Mouse (Mus musculus): ENCODE measurements around the gene Stmnd1. TPM values are rescaled to one million over a fixed set of nuclear protein-coding genes. Genes with fewer than 3 reads are reported as not detected.
A peak's percentile ranks its signal among the peaks of the same experiment; 100 is the strongest.
"Not testable (repeated sequence)": the region's sequence is repeated elsewhere in the genome, so short reads cannot be mapped to it uniquely, and the experiment has no call there.

Gene Stmnd1
- polyA plus RNA-seq, 2 experiments: not detected

DNA sequence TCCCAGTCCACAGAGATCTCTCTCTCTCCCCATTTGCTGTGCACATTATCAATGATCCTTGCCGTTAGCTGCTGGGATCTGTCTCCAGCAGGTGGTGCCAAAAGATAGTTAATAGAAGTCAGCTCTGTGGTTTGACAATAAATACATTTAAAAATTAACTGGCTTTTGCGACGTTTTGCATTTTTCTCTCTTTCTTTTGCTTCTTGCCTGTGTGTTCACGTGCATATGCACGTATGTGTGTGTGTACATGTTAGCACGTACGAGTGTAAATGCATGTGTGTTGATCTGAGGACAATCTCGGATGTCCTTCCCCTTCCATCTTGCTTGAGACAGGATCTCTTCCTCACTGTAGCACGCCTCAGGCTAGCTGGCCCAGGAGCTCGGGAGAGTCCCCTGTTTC lies 37.3 kb downstream of the Stmnd1 start:
- no peak overlapping the region for H3K4me2 ChIP-seq (ENCODE audit: low read depth)
- H3K9me3 ChIP-seq (ENCODE audit: control insufficient read depth, low read length): no peaks in the 10 kb centered on the region
- TF ChIP-seq CTCF (IDR thresholded peaks at IDR 0.05; ENCODE audit: low read depth) (peak; percentile 43; the same call in 1 of the 2 replicates), EP300 (IDR thresholded peaks at IDR 0.05; ENCODE audit: low read depth) (no peak)
- WGBS (ENCODE audit: insufficient replicate concordance): 30% methylated on average over 10 of the region's 10 CpGs
- no peak overlapping the region for H3K4me3 ChIP-seq (ENCODE audit: insufficient read depth in 1 of 2, low read depth in 2 of 2, low read length in 2 of 2)
- no peaks in the 10 kb centered on the region for H3K4me1 ChIP-seq (replicated peaks; ENCODE audit: control insufficient read depth in 2 of 2, insufficient read depth in 2 of 2, low read length in 1 of 2)
- DNase-seq (ENCODE audit: low read depth in 3 of 3, low spot score in 3 of 3) (peak in 1 of 3 experiments; percentile 4), ATAC-seq (ENCODE audit: insufficient read depth) (no peak)
- H3K9ac ChIP-seq (replicated peaks): no peak overlapping the region
- H3K27me3 ChIP-seq (ENCODE audit: control insufficient read depth, insufficient read depth, low read length): no peaks in the 10 kb centered on the region
- no peak overlapping the region for H3K27ac ChIP-seq
- no peaks in the 10 kb centered on the region for H3K36me3 ChIP-seq (replicated peaks; ENCODE audit: control insufficient read depth, insufficient read depth, low read depth)

DNA sequence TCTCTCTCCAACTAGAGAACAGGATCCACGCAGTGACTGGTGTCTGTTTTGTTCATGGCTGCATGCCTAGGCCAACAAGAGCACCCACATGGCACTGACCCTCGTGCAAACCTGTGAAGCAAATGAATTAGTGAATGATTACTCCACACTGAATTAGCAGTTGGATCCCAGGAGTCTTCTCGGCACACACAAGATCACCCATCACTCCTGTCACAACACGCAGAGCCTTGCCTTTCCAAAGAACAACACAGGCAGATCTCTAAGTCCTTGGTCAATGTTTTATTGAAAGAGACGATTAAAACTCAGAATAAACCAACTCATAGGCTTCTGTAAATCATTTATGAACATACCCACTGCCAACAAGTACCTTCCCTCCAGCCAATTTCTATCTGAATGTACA lies 39.7 kb downstream of the Stmnd1 start:
- Histone ChIP-seq H3K4me3 (ENCODE audit: insufficient read depth in 1 of 2, low read depth in 2 of 2, low read length in 2 of 2) (no peak overlapping the region), H3K27ac (no peak overlapping the region), H3K9ac (replicated peaks) (no peak overlapping the region), H3K36me3 (replicated peaks; ENCODE audit: control insufficient read depth, insufficient read depth, low read depth) (no peaks in the 10 kb centered on the region), H3K4me2 (ENCODE audit: low read depth) (no peak overlapping the region), H3K9me3 (ENCODE audit: control insufficient read depth, low read length) (no peaks in the 10 kb centered on the region), H3K27me3 (ENCODE audit: control insufficient read depth, insufficient read depth, low read length) (no peaks in the 10 kb centered on the region), H3K4me1 (replicated peaks; ENCODE audit: control insufficient read depth in 2 of 2, insufficient read depth in 2 of 2, low read length in 1 of 2) (no peaks in the 10 kb centered on the region)
- no peak for TF ChIP-seq EP300 (IDR thresholded peaks at IDR 0.05; ENCODE audit: low read depth)
- ATAC-seq (ENCODE audit: insufficient read depth) (no peak), DNase-seq (ENCODE audit: low read depth in 3 of 3, low spot score in 3 of 3) (no peak)
- 58% methylated on average over 5 of the region's 5 CpGs for WGBS (ENCODE audit: insufficient replicate concordance)

GRCm38 (mm10) chr13:46315165-46315564 lies 41.6 kb downstream of the Stmnd1 start:
- WGBS (ENCODE audit: insufficient replicate concordance): 70% methylated on average over 7 of the region's 7 CpGs
- ATAC-seq (ENCODE audit: insufficient read depth) (no peak), DNase-seq (ENCODE audit: low read depth in 3 of 3, low spot score in 3 of 3) (no peak)
- no peak overlapping the region for H3K4me3 ChIP-seq (ENCODE audit: insufficient read depth in 1 of 2, low read depth in 2 of 2, low read length in 2 of 2)
- no peaks in the 10 kb centered on the region for H3K27me3 ChIP-seq (ENCODE audit: control insufficient read depth, insufficient read depth, low read length)
- no peaks in the 10 kb centered on the region for H3K9me3 ChIP-seq (ENCODE audit: control insufficient read depth, low read length)
- H3K27ac ChIP-seq: no peak overlapping the region
- H3K4me2 ChIP-seq (ENCODE audit: low read depth): no peak overlapping the region
- H3K36me3 ChIP-seq (replicated peaks; ENCODE audit: control insufficient read depth, insufficient read depth, low read depth): no peaks in the 10 kb centered on the region
- TF ChIP-seq CTCF (IDR thresholded peaks at IDR 0.05; ENCODE audit: low read depth): no peak
- no peaks in the 10 kb centered on the region for H3K4me1 ChIP-seq (replicated peaks; ENCODE audit: control insufficient read depth in 2 of 2, insufficient read depth in 2 of 2, low read length in 1 of 2)
- no peak overlapping the region for H3K9ac ChIP-seq (replicated peaks)

GRCm38 (mm10) chr13:46326351-46326985 lies 52.9 kb downstream of the Stmnd1 start:
- Histone ChIP-seq H3K27me3 (ENCODE audit: control insufficient read depth, insufficient read depth, low read length) (no peaks in the 10 kb centered on the region), H3K4me2 (ENCODE audit: low read depth) (no peak overlapping the region), H3K36me3 (replicated peaks; ENCODE audit: control insufficient read depth, insufficient read depth, low read depth) (no peaks in the 10 kb centered on the region), H3K9me3 (ENCODE audit: control insufficient read depth, low read length) (no peaks in the 10 kb centered on the region), H3K9ac (replicated peaks) (no peak overlapping the region), H3K4me3 (ENCODE audit: insufficient read depth in 1 of 2, low read depth in 2 of 2, low read length in 2 of 2) (no peak overlapping the region), H3K4me1 (replicated peaks; ENCODE audit: control insufficient read depth in 2 of 2, insufficient read depth in 2 of 2, low read length in 1 of 2) (no peaks in the 10 kb centered on the region), H3K27ac (no peak overlapping the region)
- 54% methylated on average over 4 of the region's 4 CpGs for WGBS (ENCODE audit: insufficient replicate concordance)
- DNase-seq (ENCODE audit: low read depth in 3 of 3, low spot score in 3 of 3): no peak
- ATAC-seq (ENCODE audit: insufficient read depth): no peak
- TF ChIP-seq EP300 (IDR thresholded peaks at IDR 0.05; ENCODE audit: low read depth): no peak
- no peak for TF ChIP-seq CTCF (IDR thresholded peaks at IDR 0.05; ENCODE audit: low read depth)

DNA sequence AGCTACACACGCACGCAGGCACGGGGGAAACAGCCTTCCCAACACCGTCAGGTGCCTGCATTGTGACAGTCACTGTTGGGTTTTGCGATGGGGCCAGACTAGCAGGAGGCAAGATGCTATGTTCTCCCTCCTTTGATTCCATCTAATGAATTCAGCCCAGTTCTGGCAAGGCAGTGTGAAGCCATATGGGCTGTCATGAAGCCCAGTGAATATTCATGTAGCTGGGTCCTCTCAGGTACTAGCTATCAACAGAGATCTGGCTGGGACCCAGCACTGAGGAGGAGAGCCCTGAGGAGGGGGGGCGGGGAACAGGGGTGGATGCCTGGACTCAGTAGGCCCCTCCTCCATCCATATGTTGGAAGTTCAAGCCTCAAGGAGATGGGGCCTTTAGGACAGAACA lies 61.5 kb downstream of the Stmnd1 start:
- 64% methylated on average over 6 of the region's 6 CpGs for WGBS (ENCODE audit: insufficient replicate concordance)
- Histone ChIP-seq H3K9ac (replicated peaks) (no peak overlapping the region), H3K4me1 (replicated peaks; ENCODE audit: control insufficient read depth in 2 of 2, insufficient read depth in 2 of 2, low read length in 1 of 2) (peaks cover 0 to 2% of the 10 kb centered on the region in 2 experiments; a peak in 1 of 4 replicates), H3K4me2 (ENCODE audit: low read depth) (no peak overlapping the region), H3K36me3 (replicated peaks; ENCODE audit: control insufficient read depth, insufficient read depth, low read depth) (no peaks in the 10 kb centered on the region), H3K27me3 (ENCODE audit: control insufficient read depth, insufficient read depth, low read length) (no peaks in the 10 kb centered on the region), H3K9me3 (ENCODE audit: control insufficient read depth, low read length) (peaks cover 4% of the 10 kb centered on the region; the same call in 1 of the 2 replicates), H3K27ac (no peak overlapping the region), H3K4me3 (ENCODE audit: insufficient read depth in 1 of 2, low read depth in 2 of 2, low read length in 2 of 2) (no peak overlapping the region)
- no peak for ATAC-seq (ENCODE audit: insufficient read depth)
- DNase-seq (ENCODE audit: low read depth in 3 of 3, low spot score in 3 of 3): no peak
- TF ChIP-seq EP300 (IDR thresholded peaks at IDR 0.05; ENCODE audit: low read depth) (no peak), CTCF (IDR thresholded peaks at IDR 0.05; ENCODE audit: low read depth) (no peak)

DNA sequence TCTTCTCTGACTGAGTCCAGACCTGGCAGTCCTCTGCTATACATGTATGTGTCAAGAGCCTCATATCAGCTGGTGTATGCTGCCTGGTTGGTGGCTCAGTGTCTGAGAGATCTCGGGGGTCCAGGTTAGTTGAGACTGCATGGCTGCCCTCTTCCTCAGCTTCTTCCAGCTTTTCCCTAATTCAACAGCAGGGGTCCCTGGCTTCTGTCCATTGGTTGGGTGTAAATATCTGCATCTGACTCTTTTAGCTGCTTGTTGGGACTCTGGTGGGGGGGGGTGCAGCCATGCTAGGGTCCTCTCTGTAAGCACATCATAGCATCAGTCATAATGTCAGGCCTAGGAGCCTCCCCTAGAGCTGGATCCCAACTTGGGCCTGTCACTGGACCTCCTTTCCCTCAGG lies 62.8 kb downstream of the Stmnd1 start:
- not testable (repeated sequence) for H3K4me3 ChIP-seq (ENCODE audit: insufficient read depth in 1 of 2, low read depth in 2 of 2, low read length in 2 of 2); ATAC-seq (ENCODE audit: insufficient read depth); H3K27me3 ChIP-seq (ENCODE audit: control insufficient read depth, insufficient read depth, low read length); H3K9me3 ChIP-seq (ENCODE audit: control insufficient read depth, low read length); DNase-seq (ENCODE audit: low read depth in 3 of 3, low spot score in 3 of 3); H3K36me3 ChIP-seq (replicated peaks; ENCODE audit: control insufficient read depth, insufficient read depth, low read depth); H3K4me1 ChIP-seq (replicated peaks; ENCODE audit: control insufficient read depth in 2 of 2, insufficient read depth in 2 of 2, low read length in 1 of 2); H3K9ac ChIP-seq (replicated peaks); H3K27ac ChIP-seq; H3K4me2 ChIP-seq (ENCODE audit: low read depth)
- WGBS (ENCODE audit: insufficient replicate concordance): 45% methylated on average over 1 of the region's 1 CpGs
